Mouse (Mus musculus): ENCODE measurements around the gene Draxin. TPM values are rescaled to one million over a fixed set of nuclear protein-coding genes. Genes with fewer than 3 reads are reported as not detected.
"Not testable (repeated sequence)": the region's sequence is repeated elsewhere in the genome, so short reads cannot be mapped to it uniquely, and the experiment has no call there.

Draxin gene
- total RNA-seq, 2 experiments from 2014 or later, result 0.42 to 1.0 TPM

- DNase-seq (ENCODE audit: low spot score in 2 of 2), result no peak
These were observed 22.0 kb upstream of the Draxin start for GRCm38 (mm10) chr4:148152547-148152946.

GRCm38 (mm10) chr4:148151267-148152168 lies 21.0 kb upstream of the Draxin start, which contains the start of gene Fbxo6:
Gene Fbxo6, minus strand, starts transcription at chr4:148152140.
- DNase-seq (ENCODE audit: low spot score in 2 of 2), result peak; percentile 46 to 72

GRCm38 (mm10) chr4:148150953-148151266 lies 20.4 kb upstream of the Draxin start:
- no peak for DNase-seq (ENCODE audit: low spot score in 2 of 2)

- no peak for DNase-seq (ENCODE audit: low spot score in 2 of 2)
These were observed 19.7 kb upstream of the Draxin start for GRCm38 (mm10) chr4:148150242-148150641.

- DNase-seq (ENCODE audit: low spot score in 2 of 2), result no peak
These were observed 19.0 kb upstream of the Draxin start for GRCm38 (mm10) chr4:148149540-148149939.

GRCm38 (mm10) chr4:148147714-148148113 lies 17.2 kb upstream of the Draxin start:
- DNase-seq (ENCODE audit: low spot score in 2 of 2), result no peak

- DNase-seq (ENCODE audit: low spot score in 2 of 2), result no peak
These were observed 13.2 kb upstream of the Draxin start for GRCm38 (mm10) chr4:148143721-148144120.

GRCm38 (mm10) chr4:148140098-148141011 lies 9.9 kb upstream of the Draxin start:
- DNase-seq (ENCODE audit: low spot score in 2 of 2), result peak; percentile 72 to 85

- DNase-seq (ENCODE audit: low spot score in 2 of 2), result no peak
These were observed 9.2 kb upstream of the Draxin start for GRCm38 (mm10) chr4:148139767-148140097.

- no peak for DNase-seq (ENCODE audit: low spot score in 2 of 2)
These were observed 7.0 kb upstream of the Draxin start for GRCm38 (mm10) chr4:148137503-148137902.

- no peak for DNase-seq (ENCODE audit: low spot score in 2 of 2)
These were observed 4.5 kb upstream of the Draxin start for GRCm38 (mm10) chr4:148134988-148135387.

- DNase-seq (ENCODE audit: low spot score in 2 of 2), result no peak
These were observed 1.1 kb upstream of the Draxin start for GRCm38 (mm10) chr4:148131497-148132081.

- DNase-seq (ENCODE audit: low spot score in 2 of 2), result no peak
These were observed 365 bp downstream of the Draxin start, which contains the start of gene Mad2l2 for GRCm38 (mm10) chr4:148130133-148130532. Gene Mad2l2, plus strand, starts transcription at chr4:148130384.

- DNase-seq (ENCODE audit: low spot score in 2 of 2), result no peak
These were observed 1.8 kb downstream of the Draxin start for GRCm38 (mm10) chr4:148128672-148129071.

GRCm38 (mm10) chr4:148128241-148128640 lies 2.3 kb downstream of the Draxin start:
- DNase-seq (ENCODE audit: low spot score in 2 of 2), result no peak

GRCm38 (mm10) chr4:148122694-148123066 lies 7.8 kb downstream of the Draxin start:
- DNase-seq (ENCODE audit: low spot score in 2 of 2), result no peak

- DNase-seq (ENCODE audit: low spot score in 2 of 2), result no peak
These were observed 8.4 kb downstream of the Draxin start for GRCm38 (mm10) chr4:148121982-148122693.

GRCm38 (mm10) chr4:148121362-148121761 lies 9.1 kb downstream of the Draxin start:
- no peak for DNase-seq (ENCODE audit: low spot score in 2 of 2)

- no peak for DNase-seq (ENCODE audit: low spot score in 2 of 2)
These were observed 9.9 kb downstream of the Draxin start for GRCm38 (mm10) chr4:148120555-148120954.

- not testable (repeated sequence) for DNase-seq (ENCODE audit: low spot score in 2 of 2)
These were observed 10.9 kb downstream of the Draxin start for GRCm38 (mm10) chr4:148119578-148119977.

GRCm38 (mm10) chr4:148117392-148117791 lies 13.1 kb downstream of the Draxin start:
- no peak for DNase-seq (ENCODE audit: low spot score in 2 of 2)
